Mouse (Mus musculus): ENCODE results near the gene Tmem164.

Gene Tmem164

GRCm38 (mm10) chrX:142760415-142760814 is 79.2 kb downstream of the Tmem164 start:
- no peak for DNase-seq

GRCm38 (mm10) chrX:142763337-142763736 is 82.1 kb downstream of the Tmem164 start:
- DNase-seq = no peak

GRCm38 (mm10) chrX:142769698-142770097 is 88.5 kb downstream of the Tmem164 start:
- DNase-seq = no peak

- no peak for DNase-seq
Measured at GRCm38 (mm10) chrX:142773658-142774057, 92.5 kb downstream of the Tmem164 start.

GRCm38 (mm10) chrX:142776131-142776530 is 94.9 kb downstream of the Tmem164 start:
- no peak for DNase-seq

GRCm38 (mm10) chrX:142778638-142779037 is 97.4 kb downstream of the Tmem164 start:
- DNase-seq = no peak

- peak; percentile 18 for DNase-seq
Measured at GRCm38 (mm10) chrX:142786160-142787052, 105.2 kb downstream of the Tmem164 start.

- DNase-seq = no peak
Measured at GRCm38 (mm10) chrX:142792185-142792584, 111.0 kb downstream of the Tmem164 start.

GRCm38 (mm10) chrX:142794069-142794610 is 112.9 kb downstream of the Tmem164 start:
- no peak for DNase-seq

- peak; percentile 19 for DNase-seq
Measured at GRCm38 (mm10) chrX:142804596-142804995, 123.4 kb downstream of the Tmem164 start.

GRCm38 (mm10) chrX:142806126-142806525 is 124.9 kb downstream of the Tmem164 start:
- DNase-seq = no peak

- DNase-seq = peak; percentile 17
Measured at GRCm38 (mm10) chrX:142806620-142807061, 125.4 kb downstream of the Tmem164 start.

GRCm38 (mm10) chrX:142808411-142808810 is 127.2 kb downstream of the Tmem164 start:
- DNase-seq = no peak

- DNase-seq = no peak
Measured at GRCm38 (mm10) chrX:142813146-142813545, 131.9 kb downstream of the Tmem164 start.

GRCm38 (mm10) chrX:142818057-142818682 is 137.0 kb downstream of the Tmem164 start:
- no peak for DNase-seq

GRCm38 (mm10) chrX:142821239-142821638 is 140.0 kb downstream of the Tmem164 start:
- DNase-seq = no peak

- DNase-seq = no peak
Measured at GRCm38 (mm10) chrX:142821846-142822245, 140.6 kb downstream of the Tmem164 start.

GRCm38 (mm10) chrX:142825309-142825708 is 144.1 kb downstream of the Tmem164 start:
- DNase-seq = no peak

- DNase-seq = no peak
Measured at GRCm38 (mm10) chrX:142827644-142828043, 146.4 kb downstream of the Tmem164 start.

- no peak for DNase-seq
Measured at GRCm38 (mm10) chrX:142828184-142828908, 147.1 kb downstream of the Tmem164 start.

GRCm38 (mm10) chrX:142829267-142829666 is 148.1 kb downstream of the Tmem164 start:
- no peak for DNase-seq

- DNase-seq = no peak
Measured at GRCm38 (mm10) chrX:142829866-142830470, 148.8 kb downstream of the Tmem164 start.

- no peak for DNase-seq
Measured at GRCm38 (mm10) chrX:142830572-142830971, 149.4 kb downstream of the Tmem164 start.

Data from layer of hippocampus, adult 9-11 months (tissue).